Mouse (Mus musculus): ENCODE results near the gene Cdc7.

Cdc7 gene

DNA sequence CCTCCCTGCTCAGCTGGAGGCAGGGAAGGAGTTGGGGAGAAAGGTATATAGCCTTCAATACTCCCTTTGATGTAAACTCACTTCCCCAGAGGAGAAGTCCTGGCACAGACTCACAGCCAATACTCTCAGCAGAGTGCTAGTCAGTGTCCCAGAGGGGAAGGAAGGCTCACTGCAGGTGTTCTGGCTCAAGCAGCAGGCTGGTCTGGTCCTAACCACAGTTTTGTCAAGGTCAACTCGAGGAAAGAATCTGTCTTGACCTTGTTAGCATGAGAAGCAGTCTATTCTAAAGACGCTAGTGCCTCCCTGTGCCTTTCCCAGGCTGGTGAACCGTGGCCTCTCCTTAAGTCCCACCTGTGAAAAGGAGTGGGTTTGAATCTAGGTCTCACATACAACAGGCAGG is 30.6 kb downstream of the Cdc7 start:
- DNase-seq = no peak

GRCm38 (mm10) chr5:106995886-106996538 is 31.9 kb downstream of the Cdc7 start:
- no peak for DNase-seq

GRCm38 (mm10) chr5:106996539-106997244 is 32.6 kb downstream of the Cdc7 start:
- DNase-seq = no peak

DNA sequence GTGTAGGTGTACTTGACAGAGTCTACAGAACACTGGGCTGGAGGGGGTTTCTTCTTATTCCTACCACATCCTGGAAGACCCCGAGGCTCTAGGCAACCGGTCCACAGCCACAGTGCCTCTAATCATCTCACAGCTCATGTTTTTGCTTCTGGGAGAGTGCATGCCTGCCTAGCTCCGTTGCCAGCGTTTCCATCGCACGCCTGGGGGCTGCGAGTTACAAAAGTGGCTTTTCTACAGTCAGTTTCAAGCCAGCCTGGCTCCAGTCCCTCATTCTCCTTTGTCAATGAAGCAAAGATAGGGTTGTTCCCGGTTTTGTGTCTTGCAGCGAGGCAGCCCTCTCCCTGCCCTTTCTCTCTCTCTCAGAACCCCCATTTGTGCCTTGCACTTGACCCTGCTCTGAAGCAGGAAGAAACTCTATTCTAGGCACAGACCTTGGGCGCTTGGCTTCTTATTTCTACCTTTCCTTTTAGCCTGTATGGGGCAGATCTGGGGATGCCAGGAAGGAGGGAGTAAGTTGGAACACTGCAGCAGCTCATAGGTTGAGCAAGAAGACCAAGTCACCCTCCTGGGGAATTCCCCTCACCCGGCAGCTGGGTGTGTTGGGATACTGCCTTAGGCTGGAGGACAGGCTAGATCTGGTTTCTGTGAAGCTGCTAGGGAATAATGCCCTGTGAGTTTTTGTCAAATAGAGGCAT is 37.4 kb downstream of the Cdc7 start:
- DNase-seq = no peak

DNA sequence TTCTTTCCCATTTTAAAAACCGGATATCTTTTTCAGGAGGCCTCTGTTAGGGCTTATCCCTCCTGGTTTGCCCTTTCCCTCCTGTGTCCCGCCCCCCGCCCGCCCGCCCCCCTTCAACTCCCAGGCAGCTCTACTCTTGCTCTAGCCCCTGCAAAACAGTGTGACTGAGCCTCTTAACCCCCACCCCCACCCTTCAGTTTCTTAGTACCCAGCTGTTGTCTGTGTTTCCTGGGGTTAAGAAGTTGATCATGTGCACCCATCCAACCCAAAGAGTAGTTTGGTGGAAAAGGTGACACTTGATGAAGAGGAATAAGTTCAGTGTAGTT is 37.9 kb downstream of the Cdc7 start:
- DNase-seq = no peak

GRCm38 (mm10) chr5:107009721-107010120 is 45.6 kb downstream of the Cdc7 start:
- no peak for DNase-seq

- DNase-seq = no peak
These were observed 46.2 kb downstream of the Cdc7 start for GRCm38 (mm10) chr5:107010300-107010699.

GRCm38 (mm10) chr5:107011316-107012029 is 47.4 kb downstream of the Cdc7 start:
- DNase-seq = peak; percentile 17 to 24

DNA sequence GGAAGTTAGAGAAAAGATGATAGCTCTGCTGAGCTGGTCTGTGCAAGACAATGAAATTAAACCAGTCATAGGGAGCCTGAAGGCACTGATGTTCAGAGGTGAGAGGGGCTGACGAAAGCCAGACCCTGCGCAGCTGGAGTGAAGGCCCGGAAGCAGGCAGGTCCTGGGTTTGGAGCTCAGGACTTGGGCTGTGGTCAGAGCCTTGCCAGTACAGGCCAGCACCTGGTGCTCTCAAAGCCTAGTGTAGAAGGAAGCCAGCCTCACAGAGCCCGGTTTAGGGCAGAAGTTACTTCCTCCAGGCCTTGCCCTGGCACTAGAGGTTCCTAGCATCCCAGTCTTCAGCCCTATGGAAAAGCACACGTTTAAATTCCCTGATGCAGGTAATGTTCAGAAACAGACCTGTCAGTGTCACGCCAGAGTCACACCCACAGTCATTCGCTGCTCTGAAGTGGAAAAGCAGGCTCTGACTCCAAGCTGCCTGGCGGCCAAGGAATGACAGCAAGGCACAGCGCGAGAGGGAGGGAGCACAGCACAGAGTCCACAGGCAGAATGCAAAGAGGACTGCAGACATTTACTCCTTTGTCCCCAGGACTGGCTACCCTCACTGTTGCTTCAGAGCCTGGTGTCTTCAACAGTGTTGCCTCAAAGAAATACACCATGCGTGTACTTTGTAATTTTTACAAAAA is 48.1 kb downstream of the Cdc7 start:
- DNase-seq = no peak

DNA sequence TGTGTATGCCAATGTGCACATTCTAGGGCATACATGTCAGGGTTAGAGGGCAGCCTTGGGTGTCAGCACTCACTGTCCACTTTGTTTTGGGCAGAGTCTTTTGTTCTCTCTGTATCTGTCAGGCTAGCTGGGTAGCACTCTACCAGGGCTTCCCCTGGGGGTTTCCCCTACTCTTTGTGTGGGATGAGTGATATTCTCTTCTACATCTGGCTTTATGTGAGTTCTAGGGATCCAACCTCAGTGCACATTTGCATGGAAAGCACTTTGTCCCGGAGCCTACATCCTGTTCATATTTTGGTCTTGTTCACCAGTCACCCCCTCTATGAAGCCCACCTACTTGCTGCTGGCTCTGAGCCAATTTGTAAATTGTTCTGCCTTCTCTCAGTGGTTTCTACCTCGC is 49.3 kb downstream of the Cdc7 start:
- peak; percentile 40 to 42 for DNase-seq

DNA sequence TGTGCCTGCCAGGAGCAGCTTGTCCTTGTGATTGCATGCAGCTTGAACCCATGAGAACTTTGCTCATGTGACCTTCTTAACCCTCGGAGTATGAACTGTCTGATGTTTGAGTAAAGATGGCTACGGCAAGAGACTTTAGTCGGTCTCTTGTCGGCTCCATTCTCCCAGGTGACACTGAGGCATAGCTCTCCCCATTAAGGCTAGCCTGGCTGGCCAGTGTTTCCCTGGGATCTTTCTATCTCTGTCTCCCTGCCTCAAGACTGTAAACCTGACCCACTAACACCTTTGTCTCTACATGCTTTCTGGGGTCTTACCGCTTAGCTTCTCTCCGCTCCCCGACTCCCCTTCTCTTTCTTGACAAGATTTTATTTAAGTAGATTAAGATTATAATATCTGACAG is 50.0 kb downstream of the Cdc7 start:
- DNase-seq = no peak

DNA sequence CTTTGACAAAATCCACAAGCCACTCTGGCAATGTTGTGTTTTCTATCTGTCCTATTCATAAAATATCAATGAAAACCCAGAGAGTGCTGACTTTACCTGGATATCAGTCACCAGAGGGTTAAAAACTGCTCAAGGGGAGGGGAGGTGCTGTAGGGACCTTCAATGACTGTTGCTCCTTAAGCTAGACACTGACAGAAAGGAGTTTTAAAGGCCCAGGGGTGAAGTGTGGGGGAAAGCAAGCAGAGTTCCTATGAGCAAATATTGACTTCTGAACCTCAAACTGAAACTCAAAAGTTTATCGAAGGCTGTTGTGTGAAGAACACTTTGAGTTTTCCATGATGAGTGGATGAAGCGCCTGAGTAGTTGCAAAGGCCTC is 50.9 kb downstream of the Cdc7 start:
- DNase-seq = no peak

DNA sequence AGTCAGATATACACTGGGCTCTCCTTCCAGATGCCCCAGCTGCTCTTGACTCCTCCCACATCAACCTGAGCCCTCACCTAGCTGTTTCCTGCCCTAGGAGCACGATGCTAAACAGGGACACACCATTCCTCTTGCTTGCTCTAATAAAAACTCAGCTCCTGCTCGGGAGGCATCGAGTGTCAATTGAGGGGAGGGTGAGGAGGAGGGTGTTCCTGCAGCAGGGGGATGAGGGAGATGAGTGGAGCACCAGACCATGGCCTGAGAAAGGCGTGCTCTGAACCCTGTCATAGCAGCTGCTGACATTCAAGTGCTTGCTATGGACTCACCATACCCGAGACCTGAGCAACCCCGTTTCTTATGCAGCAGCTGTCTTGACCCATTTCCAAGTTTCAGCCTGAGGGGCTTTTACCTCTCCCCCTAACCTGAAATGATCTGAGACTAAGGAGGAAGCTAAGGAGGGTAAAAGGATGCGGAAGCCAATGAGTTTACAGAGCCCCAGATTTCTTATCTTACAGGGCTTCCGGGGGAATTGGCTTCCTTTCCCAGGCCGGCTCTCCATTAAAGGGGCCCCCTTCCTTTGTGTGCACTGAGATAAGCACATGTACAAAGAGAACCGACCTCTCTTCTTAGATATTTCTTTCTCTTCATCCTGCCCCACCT is 51.4 kb downstream of the Cdc7 start:
- DNase-seq = peak; percentile 12 to 15

DNA sequence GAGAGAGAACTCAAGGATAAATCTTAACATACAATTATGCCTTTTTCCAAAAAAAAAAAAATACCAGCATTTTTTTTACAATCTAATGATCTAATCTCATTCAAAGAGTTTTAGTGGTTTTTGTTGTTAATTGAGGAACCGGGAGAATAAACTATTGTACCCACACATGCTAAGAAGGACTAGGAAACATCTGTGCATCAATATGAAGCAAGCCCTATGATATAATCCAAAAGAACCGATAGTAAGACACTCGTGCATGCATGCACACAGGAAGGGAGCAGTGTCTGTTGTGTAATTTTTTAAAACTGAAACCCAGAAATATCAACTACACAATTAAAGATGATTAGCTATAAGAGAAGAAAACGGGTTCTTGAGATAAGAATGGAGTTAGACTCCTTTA is 52.4 kb downstream of the Cdc7 start:
- DNase-seq = no peak

- DNase-seq = no peak
These were observed 53.4 kb downstream of the Cdc7 start for GRCm38 (mm10) chr5:107017544-107017943.

DNA sequence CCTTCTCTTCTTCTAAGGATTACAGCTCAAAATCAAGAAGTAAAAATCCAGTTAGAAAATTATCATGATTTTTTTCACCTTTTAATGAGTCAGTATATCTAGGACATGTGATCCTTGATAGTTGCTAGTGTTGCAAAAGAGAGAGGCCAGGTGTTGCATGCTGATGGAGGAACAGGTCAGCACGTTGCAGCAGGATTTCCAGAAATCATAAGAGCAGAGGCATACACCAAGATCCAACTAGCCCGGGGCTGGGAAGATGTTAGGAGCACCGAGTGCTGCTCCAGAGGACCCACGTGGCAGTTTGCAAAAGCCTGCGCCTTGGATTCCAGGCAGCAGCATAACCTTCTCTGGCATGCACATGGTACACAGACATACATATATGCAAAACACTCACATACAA is 54.9 kb downstream of the Cdc7 start:
- DNase-seq = no peak

DNA sequence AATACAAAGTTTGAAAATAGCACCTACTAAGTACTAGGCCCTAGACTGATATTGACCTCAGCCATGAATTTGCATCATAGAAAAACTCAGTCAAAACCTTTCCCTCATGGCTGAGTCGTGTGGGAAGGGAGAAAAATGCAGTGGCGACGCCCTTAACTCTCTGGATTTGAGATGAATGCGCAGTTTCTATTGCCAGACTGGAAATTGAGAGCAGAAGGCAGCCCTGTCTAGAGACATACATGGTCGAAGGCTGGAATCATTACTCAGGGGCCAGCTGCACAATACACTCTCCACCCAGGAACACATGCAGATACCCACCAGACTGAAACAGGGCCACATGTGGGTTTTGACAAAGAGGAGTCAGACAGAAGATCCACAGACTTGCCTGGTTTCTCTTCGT is 55.8 kb downstream of the Cdc7 start:
- DNase-seq = no peak

DNA sequence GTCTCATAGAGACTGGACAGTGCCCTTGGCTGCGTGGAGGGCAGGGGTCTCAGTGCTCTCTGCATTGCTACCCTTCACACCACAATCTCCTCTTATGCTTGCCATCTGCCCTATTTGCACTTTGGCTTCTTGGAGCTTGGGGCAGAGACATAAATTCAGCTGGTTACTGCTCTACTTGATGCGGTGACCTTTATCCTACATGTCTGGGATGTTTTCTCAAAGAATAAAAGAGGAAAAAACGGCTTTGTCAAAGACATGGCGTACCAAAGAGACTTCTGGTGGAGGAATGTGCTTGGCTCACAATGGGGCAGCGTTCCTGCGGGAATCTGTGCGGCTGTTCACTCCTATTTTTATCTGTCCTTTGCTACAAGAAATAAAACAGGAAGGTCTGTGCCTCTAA is 56.2 kb downstream of the Cdc7 start:
- DNase-seq = no peak

- no peak for DNase-seq
These were observed 57.4 kb downstream of the Cdc7 start for GRCm38 (mm10) chr5:107021291-107022063.

- DNase-seq = no peak
These were observed 57.9 kb downstream of the Cdc7 start for GRCm38 (mm10) chr5:107022064-107022428.

GRCm38 (mm10) chr5:107023951-107024350 is 59.8 kb downstream of the Cdc7 start:
- DNase-seq = no peak

DNA sequence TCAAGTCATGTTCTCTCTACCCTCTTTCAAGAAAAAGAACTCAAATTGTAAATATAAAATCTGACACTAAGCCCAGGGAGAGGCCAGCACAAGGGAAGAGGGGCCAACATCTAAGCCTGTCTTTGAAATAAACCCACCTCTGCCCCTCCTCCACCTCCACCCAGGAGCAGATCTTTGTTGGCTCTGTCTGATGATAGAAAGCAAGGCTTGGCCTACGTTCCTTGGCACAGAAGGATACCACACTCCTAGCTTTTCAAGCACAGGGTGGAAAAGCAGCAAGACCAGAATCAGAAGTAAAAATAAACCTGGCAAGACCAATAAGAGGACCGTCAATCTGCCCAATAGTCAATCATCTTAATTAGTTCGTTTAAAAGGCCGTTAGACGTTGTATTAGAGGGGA is 61.2 kb downstream of the Cdc7 start:
- DNase-seq = no peak
